Mouse (Mus musculus) MEL (cell line): ENCODE measurements around the gene Tmbim6. TPM values are rescaled to one million over a fixed set of nuclear protein-coding genes. Genes with fewer than 3 reads are reported as not detected.

Experiments used
- DNase-seq: peaks from one replicate; pipeline ENCODE4 v3.0.0; 2011; ENCODE audit warnings: low read depth, low spot score
- H3K27ac ChIP-seq: 2 replicates; pipeline ENCODE4 v1.5.1; 2012; ENCODE audit warnings: low read depth, mild to moderate bottlenecking, control low read depth, low read length, moderate library complexity; ENCODE audit not compliant: control insufficient read depth
- H3K27me3 ChIP-seq, 2 experiments: fragments of 150-350 bp in 1 of 2; sonication (generic) in 1 of 2; 2 replicates each; pipeline ENCODE4 v1.6.1; 2012; ENCODE audit warnings: low read length in 2 of 2, mild to moderate bottlenecking in 2 of 2, improper control_type of control experiment in 1 of 2, moderate library complexity in 1 of 2; ENCODE audit not compliant: insufficient read depth in 2 of 2, control insufficient read depth in 1 of 2
- H3K36me3 ChIP-seq, 2 experiments: 2 replicates each; pipeline ENCODE4 v1.6.1; 2012 to 2014; ENCODE audit warnings: low read length in 2 of 2, improper control_type of control experiment in 1 of 2, inconsistent platforms in 1 of 2, mild to moderate bottlenecking in 1 of 2; ENCODE audit not compliant: insufficient read depth in 2 of 2, control insufficient read depth in 1 of 2
- H3K4me1 ChIP-seq, 2 experiments: fragments of 150-350 bp in 1 of 2; sonication (generic) in 1 of 2; 2 replicates each; pipeline ENCODE4 v1.6.1; 2012; ENCODE audit warnings: low read length in 2 of 2, improper control_type of control experiment in 1 of 2, mild to moderate bottlenecking in 1 of 2; ENCODE audit not compliant: insufficient read depth in 2 of 2, control insufficient read depth in 1 of 2
- H3K4me3 ChIP-seq, 2 experiments: fragments of 150-350 bp in 1 of 2; sonication (generic) in 1 of 2; 2 replicates each; pipeline ENCODE4 v1.5.1; 2012; ENCODE audit warnings: low read depth in 2 of 2, low read length in 2 of 2, mild to moderate bottlenecking in 2 of 2, moderate library complexity in 2 of 2, control low read depth in 1 of 2, improper control_type of control experiment in 1 of 2; ENCODE audit not compliant: control insufficient read depth in 1 of 2, insufficient read depth in 1 of 2
- H3K79me2 ChIP-seq: 2 replicates; pipeline ENCODE4 v1.6.1; 2012; ENCODE audit warnings: mild to moderate bottlenecking, low read length, moderate library complexity; ENCODE audit not compliant: control insufficient read depth, poor library complexity, insufficient read depth
- H3K9ac ChIP-seq: 2 replicates; pipeline ENCODE4 v1.6.1; 2012; ENCODE audit warnings: low read depth, mild to moderate bottlenecking, control low read depth, low read length, moderate library complexity; ENCODE audit not compliant: control insufficient read depth, poor library complexity, severe bottlenecking
- H3K9me3 ChIP-seq: fragments of 150-350 bp; sonication (generic); replicated peaks from 2 replicates; pipeline ENCODE4 v1.6.1; 2012; ENCODE audit warnings: mild to moderate bottlenecking, low read length, improper control_type of control experiment, moderate library complexity; ENCODE audit not compliant: insufficient read depth
- CTCF ChIP-seq, 3 experiments: IDR thresholded peaks in 2 of 3; conservative IDR thresholded peaks in 1 of 3; 2 replicates each; pipeline ENCODE4 v1.5.1; 2011 to 2012; ENCODE audit warnings: low read length in 3 of 3, low read depth in 2 of 3, mild to moderate bottlenecking in 2 of 3, improper control_type of control experiment in 1 of 3, inconsistent platforms in 1 of 3, mixed read lengths in 1 of 3, moderate library complexity in 1 of 3; ENCODE audit not compliant: control insufficient read depth in 1 of 3, insufficient read depth in 1 of 3, poor library complexity in 1 of 3, severe bottlenecking in 1 of 3
- E2F4 ChIP-seq: IDR thresholded peaks from 2 replicates; pipeline ENCODE4 v1.6.1; 2011; ENCODE audit warnings: low read depth, low read length, improper control_type of control experiment, borderline replicate concordance
- ETS1 ChIP-seq: IDR thresholded peaks from 2 replicates; pipeline ENCODE4 v1.6.1; 2012; ENCODE audit warnings: low read depth, mild to moderate bottlenecking, inconsistent platforms, low read length, improper control_type of control experiment, moderate library complexity
- GATA1 ChIP-seq: IDR thresholded peaks from 2 replicates; pipeline ENCODE4 v1.6.1; 2011; ENCODE audit warnings: low read depth, low read length, improper control_type of control experiment
- HCFC1 ChIP-seq: IDR thresholded peaks from 2 replicates; pipeline ENCODE4 v1.6.1; 2012; ENCODE audit warnings: low read depth, mild to moderate bottlenecking, inconsistent platforms, low read length, improper control_type of control experiment, moderate library complexity
- MXI1 ChIP-seq: IDR thresholded peaks from 2 replicates; pipeline ENCODE4 v1.6.1; 2011; ENCODE audit warnings: mild to moderate bottlenecking, low read depth, low read length, improper control_type of control experiment
- MYC ChIP-seq: IDR thresholded peaks from 2 replicates; pipeline ENCODE4 v1.6.1; 2011; ENCODE audit warnings: low read depth, mild to moderate bottlenecking, low read length, improper control_type of control experiment, moderate library complexity
- POLR2AphosphoS2 ChIP-seq: IDR thresholded peaks from 2 replicates; pipeline ENCODE4 v1.6.1; 2011; ENCODE audit warnings: low read length, improper control_type of control experiment
- POLR2AphosphoS5 ChIP-seq: IDR thresholded peaks from 2 replicates; pipeline ENCODE4 v1.6.1; 2012; ENCODE audit warnings: low read depth, borderline replicate concordance, mild to moderate bottlenecking, inconsistent platforms, low read length, moderate library complexity, mixed read lengths
- SIN3A ChIP-seq: IDR thresholded peaks from 2 replicates; pipeline ENCODE4 v1.6.1; 2012; ENCODE audit warnings: low read length, improper control_type of control experiment, inconsistent platforms
- SMC3 ChIP-seq: IDR thresholded peaks from 2 replicates; pipeline ENCODE4 v1.6.1; 2011; ENCODE audit warnings: low read depth, low read length, improper control_type of control experiment
- USF1 ChIP-seq: IDR thresholded peaks from 2 replicates; pipeline ENCODE4 v1.6.1; 2014; ENCODE audit warnings: low read depth, mild to moderate bottlenecking, inconsistent platforms, low read length, improper control_type of control experiment, moderate library complexity
- USF2 ChIP-seq, 2 experiments: IDR thresholded peaks; 2 replicates each; pipeline ENCODE4 v1.6.1; 2011 to 2012; ENCODE audit warnings: improper control_type of control experiment in 2 of 2, low read length in 2 of 2, borderline replicate concordance in 1 of 2, inconsistent platforms in 1 of 2, low read depth in 1 of 2, mild to moderate bottlenecking in 1 of 2; ENCODE audit not compliant: insufficient read depth in 1 of 2
- ZC3H11A ChIP-seq: IDR thresholded peaks from 2 replicates; pipeline ENCODE4 v1.6.1; 2012; ENCODE audit warnings: low read depth, mild to moderate bottlenecking, inconsistent platforms, low read length, improper control_type of control experiment
- ZMIZ1 ChIP-seq: IDR thresholded peaks from 2 replicates; pipeline ENCODE4 v1.6.1; 2012; ENCODE audit warnings: low read depth, mild to moderate bottlenecking, inconsistent platforms, low read length, improper control_type of control experiment, moderate library complexity
- polyA plus RNA-seq, 2 experiments: library from polyadenylated mRNA; stranded (reverse) in 1 of 2; unstranded in 1 of 2; fragments of >175 nt in 1 of 2; fragments of >200 nt in 1 of 2; gene quantifications; 2 replicates each; pipeline versions ENCODE4 v1.2.1 to v1.2.4; 2012; ENCODE audit warnings: low replicate concordance in 2 of 2, low read depth in 1 of 2; ENCODE audit not compliant: insufficient read length in 2 of 2, insufficient read depth in 1 of 2, missing spikeins in 1 of 2
- total RNA-seq: library from RNA; depleted of rRNA; stranded (reverse); fragments of 300-350 nt; gene quantifications from 2 replicates; pipeline ENCODE4 v1.2.3, GENCODE M21; 2012

Gene Tmbim6
- total and polyA plus RNA-seq, 3 experiments, result 243 to 339 TPM; not detected in 1

- TF ChIP-seq SMC3 (no peak), HCFC1 (peak; percentile 83), SIN3A (peak; percentile 97), CTCF (IDR thresholded peaks at IDR 0.05 in 2 of 3, conservative IDR thresholded peaks at IDR 0.05 in 1 of 3; ENCODE audit: control insufficient read depth in 1 of 3, insufficient read depth in 1 of 3, low read depth in 2 of 3, low read length in 3 of 3, poor library complexity in 1 of 3, severe bottlenecking in 1 of 3) (no peak), ZMIZ1 (peak; percentile 98)
- TF ChIP-seq, all 39 proteins: peak for 22
Measured at GRCm38 (mm10) chr15:99392486-99393385, at the start of gene Tmbim6 (continued).

GRCm38 (mm10) chr15:99343414-99344147 lies 49.1 kb upstream of the Tmbim6 start:
- Histone ChIP-seq H3K79me2 (no peaks in the 10 kb centered on the region), H3K9ac (no peak overlapping the region), H3K27me3 (peaks cover 20 to 24% of the 10 kb centered on the region in 2 experiments), H3K9me3 (no peaks in the 10 kb centered on the region), H3K4me3 (no peak overlapping the region), H3K27ac (no peak overlapping the region), H3K36me3 (no peaks in the 10 kb centered on the region; a peak in 1 of 4 replicates), H3K4me1 (peaks cover 4 to 11% of the 10 kb centered on the region in 2 experiments; a peak in 3 of 4 replicates)
- TF ChIP-seq ZC3H11A (no peak), MYC (no peak), ETS1 (no peak), MXI1 (no peak), POLR2AphosphoS5 (no peak), POLR2AphosphoS2 (no peak), GATA1 (no peak), USF2 (IDR thresholded peaks at IDR 0.05; ENCODE audit: borderline replicate concordance in 1 of 2, insufficient read depth in 1 of 2, low read depth in 1 of 2, low read length in 2 of 2) (no peak), E2F4 (no peak), USF1 (no peak)
- DNase-seq, result no peak
